Mouse (Mus musculus): ENCODE data around the gene Dbi. TPM values are rescaled to one million over a fixed set of nuclear protein-coding genes. Genes with fewer than 3 reads are reported as not detected.

Gene Dbi
- polyA plus RNA-seq, 1 experiment = 698 TPM

DNA sequence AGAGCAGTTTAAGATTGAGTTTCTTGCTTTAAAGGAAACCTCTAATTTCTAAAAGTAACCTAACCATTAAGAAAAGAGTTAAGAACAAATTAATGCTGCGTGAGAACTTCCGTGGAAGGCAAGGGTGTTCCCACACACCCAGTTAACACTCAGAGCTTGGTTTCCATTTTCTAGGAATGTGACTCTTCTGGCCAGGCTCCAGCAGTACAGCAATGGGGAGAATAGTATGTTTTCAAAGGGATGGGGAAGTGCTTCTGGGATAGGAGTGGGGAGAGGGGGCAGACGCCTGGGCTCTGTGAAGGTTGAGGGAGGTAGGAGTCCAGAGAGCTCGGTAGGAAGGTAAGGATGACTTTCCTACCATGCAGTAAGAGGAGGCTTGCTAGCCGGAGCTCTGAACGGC is 4.6 kb upstream of the Dbi start:
- TF ChIP-seq MYOD1 (IDR thresholded peaks at IDR 0.05; ENCODE audit: control insufficient read depth in 1 of 3, insufficient read length in 2 of 3, low read depth in 2 of 3) (no peak), POLR2AphosphoS2 (IDR thresholded peaks at IDR 0.05; ENCODE audit: insufficient read length, low read depth) (no peak), USF1 (IDR thresholded peaks at IDR 0.05; ENCODE audit: low read depth) (no peak), MYOG (IDR thresholded peaks at IDR 0.05; ENCODE audit: control insufficient read depth in 1 of 3, insufficient read depth in 1 of 3, insufficient read length in 2 of 3, low read depth in 2 of 3) (no peak), TCF12 (IDR thresholded peaks at IDR 0.05; ENCODE audit: insufficient read depth, poor library complexity, severe bottlenecking) (no peak), TCF3 (IDR thresholded peaks at IDR 0.05; ENCODE audit: insufficient read length, low read depth) (no peak), CEBPB (IDR thresholded peaks at IDR 0.05; ENCODE audit: insufficient read depth, poor library complexity, severe bottlenecking) (no peak), POLR2A (IDR thresholded peaks at IDR 0.05; ENCODE audit: insufficient read length, low read depth) (no peak), REST (IDR thresholded peaks at IDR 0.05; ENCODE audit: insufficient read depth, insufficient read length) (no peak), E2F4 (IDR thresholded peaks at IDR 0.05; ENCODE audit: insufficient read depth) (no peak)
- peak overlapping the region; percentile 36 for H3K4me2 ChIP-seq (ENCODE audit: low read depth)
- no peaks in the 10 kb centered on the region for H3K36me3 ChIP-seq (ENCODE audit: control insufficient read depth, insufficient read depth)
- no peaks in the 10 kb centered on the region for H3K27me3 ChIP-seq (ENCODE audit: control insufficient read depth, insufficient read depth, insufficient read length)
- no peak overlapping the region for H3ac ChIP-seq (ENCODE audit: control insufficient read depth, insufficient read length)
- H3K79me2 ChIP-seq (ENCODE audit: control insufficient read depth, insufficient read depth) = no peaks in the 10 kb centered on the region
- no peak overlapping the region for H3K4me3 ChIP-seq

DNA sequence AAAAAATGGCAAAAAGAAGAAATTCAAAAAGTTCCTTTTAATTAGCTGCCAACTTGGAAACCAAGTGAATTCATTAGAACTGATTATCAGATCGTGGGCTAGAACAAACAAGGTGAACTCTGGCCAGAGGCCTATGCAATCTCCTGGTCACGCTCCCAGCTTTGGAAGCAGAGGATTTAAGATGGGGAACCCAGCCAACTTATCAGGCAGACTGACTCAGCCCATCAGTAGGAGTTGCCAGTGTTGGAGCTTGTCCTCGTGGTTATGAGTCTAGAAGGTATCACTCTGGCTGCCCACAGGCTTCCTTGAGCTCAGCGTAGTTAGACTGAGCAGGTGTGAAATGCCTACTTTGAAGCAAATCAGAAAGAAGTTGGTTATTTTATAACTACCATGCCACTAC is 4.0 kb upstream of the Dbi start:
- H3K4me3 ChIP-seq = no peak overlapping the region
- TF ChIP-seq POLR2AphosphoS2 (IDR thresholded peaks at IDR 0.05; ENCODE audit: insufficient read length, low read depth) = no peak
- no peak for TF ChIP-seq E2F4 (IDR thresholded peaks at IDR 0.05; ENCODE audit: insufficient read depth)
- TF ChIP-seq SRF (IDR thresholded peaks at IDR 0.05; ENCODE audit: control insufficient read depth, insufficient read length, low read depth) = no peak
- TF ChIP-seq POLR2A (IDR thresholded peaks at IDR 0.05; ENCODE audit: insufficient read length, low read depth) = no peak
- no peak for TF ChIP-seq USF1 (IDR thresholded peaks at IDR 0.05; ENCODE audit: low read depth)
- TF ChIP-seq MYOD1 (IDR thresholded peaks at IDR 0.05; ENCODE audit: control insufficient read depth in 1 of 3, insufficient read length in 2 of 3, low read depth in 2 of 3) = no peak
- TF ChIP-seq TCF12 (IDR thresholded peaks at IDR 0.05; ENCODE audit: insufficient read depth, poor library complexity, severe bottlenecking) = no peak
- no peak for TF ChIP-seq CEBPB (IDR thresholded peaks at IDR 0.05; ENCODE audit: insufficient read depth, poor library complexity, severe bottlenecking)
- TF ChIP-seq MAX (IDR thresholded peaks at IDR 0.05; ENCODE audit: low read depth) = no peak
- TF ChIP-seq REST (IDR thresholded peaks at IDR 0.05; ENCODE audit: insufficient read depth, insufficient read length) = no peak
- no peak for TF ChIP-seq TCF3 (IDR thresholded peaks at IDR 0.05; ENCODE audit: insufficient read length, low read depth)
- TF ChIP-seq MYOG (IDR thresholded peaks at IDR 0.05; ENCODE audit: control insufficient read depth in 1 of 3, insufficient read depth in 1 of 3, insufficient read length in 2 of 3, low read depth in 2 of 3) = no peak
- H3K27me3 ChIP-seq (ENCODE audit: control insufficient read depth, insufficient read depth, insufficient read length) = no peaks in the 10 kb centered on the region
- no peak overlapping the region for H3ac ChIP-seq (ENCODE audit: control insufficient read depth, insufficient read length)
- no peaks in the 10 kb centered on the region for H3K36me3 ChIP-seq (ENCODE audit: control insufficient read depth, insufficient read depth)
- peak overlapping the region; percentile 36 for H3K4me2 ChIP-seq (ENCODE audit: low read depth)
- H3K79me2 ChIP-seq (ENCODE audit: control insufficient read depth, insufficient read depth) = no peaks in the 10 kb centered on the region

DNA sequence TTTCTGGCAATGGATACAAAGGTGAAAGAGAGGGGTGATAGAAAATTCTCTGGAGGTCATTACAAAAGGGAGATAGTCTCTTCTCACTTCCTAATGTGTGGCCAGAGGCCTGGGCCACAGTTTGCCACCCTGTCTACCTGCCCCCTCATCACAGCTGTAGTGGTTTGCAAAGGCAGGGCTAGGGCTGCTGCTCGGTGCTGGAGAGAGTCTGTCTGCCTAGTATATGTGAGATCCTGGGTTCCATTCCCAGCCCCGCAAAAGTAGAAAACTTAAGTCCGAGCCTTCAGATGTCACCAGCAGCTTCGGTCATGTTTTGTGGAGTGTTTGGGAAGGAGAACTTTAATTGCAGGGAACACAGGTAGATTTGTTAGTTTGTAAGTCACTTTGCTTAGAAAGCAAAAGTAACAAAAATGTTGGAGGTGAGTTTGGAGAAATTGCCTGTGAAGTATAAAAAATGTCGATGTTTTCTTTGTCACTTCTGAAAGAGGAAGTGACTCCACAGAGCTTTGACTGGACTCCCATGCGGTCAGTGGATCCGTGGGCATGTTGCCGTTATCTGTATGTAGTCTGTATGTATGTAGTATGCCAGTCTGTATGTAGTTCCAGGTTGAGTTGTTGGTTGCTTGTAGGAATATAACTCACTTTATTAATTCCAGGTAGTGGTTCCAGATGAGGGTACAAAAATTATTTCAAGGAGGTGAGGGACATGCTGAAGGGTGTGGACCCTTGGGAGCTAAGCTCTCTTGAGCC is 1.9 kb upstream of the Dbi start:
- Histone ChIP-seq H3K79me2 (ENCODE audit: control insufficient read depth, insufficient read depth) (peaks cover 19% of the 10 kb centered on the region), H3ac (ENCODE audit: control insufficient read depth, insufficient read length) (no peak overlapping the region), H3K4me3 (no peak overlapping the region), H3K36me3 (ENCODE audit: control insufficient read depth, insufficient read depth) (no peaks in the 10 kb centered on the region), H3K4me2 (ENCODE audit: low read depth) (no peak overlapping the region), H3K27me3 (ENCODE audit: control insufficient read depth, insufficient read depth, insufficient read length) (no peaks in the 10 kb centered on the region)
- TF ChIP-seq POLR2A (IDR thresholded peaks at IDR 0.05; ENCODE audit: insufficient read length, low read depth) (no peak), CEBPB (IDR thresholded peaks at IDR 0.05; ENCODE audit: insufficient read depth, poor library complexity, severe bottlenecking) (no peak), TCF12 (IDR thresholded peaks at IDR 0.05; ENCODE audit: insufficient read depth, poor library complexity, severe bottlenecking) (no peak), MYOG (IDR thresholded peaks at IDR 0.05; ENCODE audit: control insufficient read depth in 1 of 3, insufficient read depth in 1 of 3, insufficient read length in 2 of 3, low read depth in 2 of 3) (no peak), POLR2AphosphoS2 (IDR thresholded peaks at IDR 0.05; ENCODE audit: insufficient read length, low read depth) (no peak), E2F4 (IDR thresholded peaks at IDR 0.05; ENCODE audit: insufficient read depth) (no peak), REST (IDR thresholded peaks at IDR 0.05; ENCODE audit: insufficient read depth, insufficient read length) (no peak), USF1 (IDR thresholded peaks at IDR 0.05; ENCODE audit: low read depth) (no peak), MYOD1 (IDR thresholded peaks at IDR 0.05; ENCODE audit: control insufficient read depth in 1 of 3, insufficient read length in 2 of 3, low read depth in 2 of 3) (no peak), MAX (IDR thresholded peaks at IDR 0.05; ENCODE audit: low read depth) (no peak), TCF3 (IDR thresholded peaks at IDR 0.05; ENCODE audit: insufficient read length, low read depth) (no peak), SRF (IDR thresholded peaks at IDR 0.05; ENCODE audit: control insufficient read depth, insufficient read length, low read depth) (no peak)

DNA sequence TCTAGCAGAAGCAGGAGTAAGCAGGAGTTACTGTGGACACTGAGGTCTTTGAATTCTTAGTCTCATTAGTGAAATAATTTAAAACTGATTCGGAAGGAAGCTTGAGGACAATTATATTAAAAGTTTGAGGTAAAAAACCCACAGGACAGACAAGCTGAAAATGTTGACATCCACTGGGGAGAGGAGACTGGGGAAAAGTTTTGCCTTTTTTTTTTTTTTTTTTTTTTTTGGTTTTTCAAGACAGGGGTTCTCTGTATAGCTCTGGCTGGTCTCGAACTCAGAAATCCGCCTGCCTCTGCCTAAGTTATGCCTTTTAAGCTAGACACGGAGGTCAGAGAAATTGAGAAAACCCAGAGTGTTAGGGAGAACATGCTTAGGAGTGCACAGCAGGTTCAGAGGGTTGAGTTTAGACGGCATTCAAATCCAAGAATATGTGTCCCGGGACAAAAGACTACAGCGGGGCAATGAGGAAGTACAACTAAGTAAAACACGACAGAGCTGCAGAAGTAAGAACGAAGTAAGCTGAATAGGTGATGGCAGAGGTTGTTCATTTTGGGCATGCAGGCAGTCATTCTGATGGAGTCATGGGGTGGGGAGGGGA is 1.2 kb upstream of the Dbi start:
- H3K79me2 ChIP-seq (ENCODE audit: control insufficient read depth, insufficient read depth) = peaks cover 26% of the 10 kb centered on the region

More for the DNA sequence above, 1.2 kb upstream of the Dbi start:
- TF ChIP-seq TCF3 (IDR thresholded peaks at IDR 0.05; ENCODE audit: insufficient read length, low read depth) (no peak), TCF12 (IDR thresholded peaks at IDR 0.05; ENCODE audit: insufficient read depth, poor library complexity, severe bottlenecking) (no peak), MYOD1 (IDR thresholded peaks at IDR 0.05; ENCODE audit: control insufficient read depth in 1 of 3, insufficient read length in 2 of 3, low read depth in 2 of 3) (no peak), POLR2A (IDR thresholded peaks at IDR 0.05; ENCODE audit: insufficient read length, low read depth) (no peak), MYOG (IDR thresholded peaks at IDR 0.05; ENCODE audit: control insufficient read depth in 1 of 3, insufficient read depth in 1 of 3, insufficient read length in 2 of 3, low read depth in 2 of 3) (no peak), MAX (IDR thresholded peaks at IDR 0.05; ENCODE audit: low read depth) (no peak), SRF (IDR thresholded peaks at IDR 0.05; ENCODE audit: control insufficient read depth, insufficient read length, low read depth) (no peak), CEBPB (IDR thresholded peaks at IDR 0.05; ENCODE audit: insufficient read depth, poor library complexity, severe bottlenecking) (no peak), POLR2AphosphoS2 (IDR thresholded peaks at IDR 0.05; ENCODE audit: insufficient read length, low read depth) (no peak), E2F4 (IDR thresholded peaks at IDR 0.05; ENCODE audit: insufficient read depth) (no peak), USF1 (IDR thresholded peaks at IDR 0.05; ENCODE audit: low read depth) (no peak), REST (IDR thresholded peaks at IDR 0.05; ENCODE audit: insufficient read depth, insufficient read length) (no peak)
- Histone ChIP-seq H3ac (ENCODE audit: control insufficient read depth, insufficient read length) (no peak overlapping the region), H3K36me3 (ENCODE audit: control insufficient read depth, insufficient read depth) (no peaks in the 10 kb centered on the region), H3K27me3 (ENCODE audit: control insufficient read depth, insufficient read depth, insufficient read length) (no peaks in the 10 kb centered on the region), H3K4me3 (peak overlapping the region; percentile 94), H3K4me2 (ENCODE audit: low read depth) (peak overlapping the region; percentile 86)

All from myocyte (in vitro differentiated cells).